Mouse (Mus musculus) common myeloid progenitor, adult 5-6 weeks (primary cell): ENCODE measurements around the gene Eva1c. TPM values are rescaled to one million over a fixed set of nuclear protein-coding genes. Genes with fewer than 3 reads are reported as not detected.

Source experiments
- total RNA-seq: library from RNA; stranded (forward); fragments of 200-1000, 187-1606 nt; gene quantifications from 2 replicates; pipeline ENCODE4 v1.2.3, GENCODE M21; 2017

The Eva1c gene
- total RNA-seq, 1 experiment from 2014 or later: not detected

Other genes with a start within 250 kb of the Eva1c start
- 40.6 and 54.6 TPM in 2 replicates for gene Mis18a, start 99.3 kb upstream of the Eva1c start, total RNA-seq
- gene Mrap, start 88.5 kb upstream of the Eva1c start, total RNA-seq: not detected in 2 replicates
- gene Urb1, start 16.3 kb upstream of the Eva1c start, total RNA-seq: 13.8 and 19.7 TPM in 2 replicates
- 72.0 and 100.0 TPM in 2 replicates for gene Cfap298, start 108.4 kb downstream of the Eva1c start, total RNA-seq
- gene Synj1, start 184.6 kb downstream of the Eva1c start, total RNA-seq: 27.1 and 40.4 TPM in 2 replicates
- gene Paxbp1, start 217.8 kb downstream of the Eva1c start, total RNA-seq: 82.4 and 88.2 TPM in 2 replicates